Mouse (Mus musculus): ENCODE data around the gene Smdt1.

Gene Smdt1

DNA sequence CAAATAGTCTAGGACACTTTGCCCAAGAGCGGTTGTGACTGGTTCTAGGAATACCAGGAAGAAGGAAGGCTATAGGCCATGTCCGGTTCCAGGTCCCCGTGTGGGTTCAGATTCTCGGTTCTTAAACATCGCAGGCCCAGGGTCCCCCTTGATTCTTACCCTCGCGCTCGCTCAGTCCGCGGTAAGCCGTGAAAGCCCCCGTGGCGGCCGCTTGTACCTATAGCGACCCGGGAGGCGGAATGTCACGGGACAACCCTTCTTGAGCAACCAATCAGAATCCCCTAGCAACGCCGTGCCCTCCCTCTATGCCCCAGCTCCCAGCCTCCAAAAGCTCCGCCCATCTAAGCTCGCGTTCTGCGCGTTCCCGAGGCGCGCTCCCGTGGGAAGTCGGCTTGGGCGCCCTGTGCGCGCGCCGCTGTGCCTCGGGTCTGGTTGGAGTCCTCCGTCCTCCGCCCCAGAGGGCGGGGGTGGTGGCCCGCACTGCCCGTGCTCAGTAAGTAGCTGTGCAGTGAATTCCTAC lies at the start of gene Smdt1, which contains the start of the genes Naga and Pheta2:
Gene Smdt1 (plus strand): TSS at position 367 of the 520 bp plus-strand sequence.
Gene Naga (minus strand): TSS at position 333 of the 520 bp plus-strand sequence.
Gene Pheta2 (plus strand): TSS at position 350 of the 520 bp plus-strand sequence.
- peak; percentile 90 for DNase-seq (ENCODE audit: low spot score)

DNA sequence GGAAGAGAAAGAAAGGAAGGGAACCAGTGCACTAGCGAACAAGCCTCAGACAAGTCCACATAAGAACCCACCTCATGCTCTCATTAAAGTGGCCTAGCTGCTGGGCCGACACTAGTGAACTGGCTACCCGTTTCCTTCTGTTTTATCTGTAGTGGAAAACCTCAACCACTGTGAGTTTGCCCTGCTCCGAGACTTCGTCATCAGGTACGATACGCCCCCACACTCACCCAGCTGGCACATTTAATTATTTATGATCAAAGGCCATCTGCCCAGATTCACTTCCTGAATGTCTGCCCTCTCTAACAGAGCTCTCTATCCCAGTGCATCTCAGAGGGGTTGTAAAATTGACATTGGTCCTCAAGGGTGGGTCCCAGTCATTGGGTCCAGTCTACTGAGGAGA lies 48.5 kb upstream of the Smdt1 start:
- no peak for DNase-seq (ENCODE audit: low spot score)

DNA sequence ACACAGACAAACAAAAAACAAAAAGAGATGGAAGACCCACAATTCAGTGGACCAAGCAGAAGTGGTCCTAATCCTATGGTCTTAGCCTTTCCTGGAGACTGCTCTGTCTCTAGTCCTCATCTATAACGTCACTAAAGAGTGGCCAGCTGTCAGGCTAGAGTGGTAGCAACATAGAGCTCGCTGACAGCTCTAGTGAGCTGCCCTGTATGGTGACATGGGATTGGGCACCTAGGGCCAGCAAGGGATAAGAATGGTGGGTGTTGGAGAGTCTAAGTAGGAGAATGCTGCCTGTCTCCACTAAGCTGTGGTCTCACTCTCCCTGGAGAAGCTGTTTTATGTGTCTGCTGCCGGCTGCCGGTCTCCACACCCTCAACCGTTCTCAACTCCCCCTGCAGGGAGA lies 45.9 kb upstream of the Smdt1 start:
- DNase-seq (ENCODE audit: low spot score) = no peak

DNA sequence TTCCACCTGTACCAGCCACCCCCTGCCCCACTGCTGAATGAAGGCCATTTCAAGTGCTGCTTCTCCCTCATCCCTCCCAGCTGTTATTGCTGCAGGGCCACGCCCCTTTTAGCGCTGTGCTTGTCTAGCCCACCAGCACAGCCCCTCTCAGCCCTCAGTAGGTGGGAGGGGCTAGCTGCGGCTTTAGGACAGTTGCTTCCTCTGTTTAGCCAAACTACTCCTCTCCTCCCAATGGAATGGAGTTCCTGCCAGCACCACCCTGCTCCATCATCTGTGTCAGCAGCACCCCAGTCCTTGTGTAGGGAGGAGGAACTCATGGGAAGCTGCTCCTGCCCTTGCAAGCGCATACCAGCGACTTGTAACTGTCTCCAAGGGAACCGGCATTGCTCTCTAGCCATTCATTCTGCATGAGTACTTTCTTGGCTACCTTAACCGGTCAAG lies 45.5 kb upstream of the Smdt1 start:
- DNase-seq (ENCODE audit: low spot score) = no peak

DNA sequence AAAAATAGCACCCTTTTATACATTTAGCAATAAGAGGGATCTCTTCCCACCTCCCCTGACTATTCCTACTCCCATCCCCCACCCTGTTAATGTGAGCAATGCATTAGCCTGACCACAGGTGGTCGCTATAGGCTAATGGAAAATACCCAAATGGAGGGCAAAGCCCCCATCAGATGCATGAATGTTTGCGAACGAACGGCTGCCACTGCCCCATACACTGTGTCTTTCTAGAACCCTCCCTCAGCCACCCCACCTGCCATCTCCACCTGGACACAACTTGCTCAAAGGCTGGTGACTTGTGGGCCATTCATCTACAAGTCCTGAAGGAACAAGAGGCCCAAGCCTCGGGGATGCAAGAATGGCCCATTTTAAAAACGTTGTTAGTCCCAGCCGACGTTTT lies 44.7 kb upstream of the Smdt1 start:
- no peak for DNase-seq (ENCODE audit: low spot score)

DNA sequence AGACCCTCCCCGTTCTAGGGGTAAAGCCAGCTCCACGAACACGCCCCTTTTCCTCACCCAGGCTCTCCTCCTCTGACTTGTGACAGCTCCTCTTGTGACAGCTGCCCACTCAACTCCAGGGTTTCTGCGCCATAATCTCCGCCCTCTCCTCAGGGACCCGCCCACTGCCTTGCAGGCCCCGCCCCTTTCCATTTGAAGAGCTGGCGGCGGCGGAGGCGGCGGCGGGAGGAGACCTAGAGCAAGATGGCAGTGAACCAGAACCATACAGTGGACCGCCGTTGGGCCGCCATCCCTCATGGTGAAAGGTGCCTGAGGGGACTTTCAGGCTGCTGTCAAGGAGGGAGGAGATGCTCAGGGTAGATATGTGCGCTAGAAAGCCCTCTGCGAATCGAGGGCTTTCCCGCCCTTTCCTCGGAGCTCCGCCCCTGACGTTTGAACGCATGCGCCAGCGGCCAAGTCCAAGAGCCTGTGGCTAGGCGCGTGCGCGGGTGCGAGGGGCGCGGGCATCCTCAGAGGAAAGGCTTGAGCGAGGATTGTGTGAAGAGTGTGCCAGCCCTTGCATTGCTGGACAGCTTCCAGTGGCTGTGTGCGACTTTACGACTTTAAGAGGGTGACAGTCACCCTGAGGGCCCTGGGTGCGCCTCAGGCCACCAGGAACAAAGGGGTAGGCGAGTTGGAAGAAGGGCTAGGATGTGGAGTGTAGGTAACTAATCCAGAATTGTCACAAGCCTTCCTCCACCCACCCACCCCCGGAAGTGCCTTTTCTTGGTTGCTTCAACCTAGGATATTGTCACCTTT lies 39.8 kb upstream of the Smdt1 start, which contains the start of gene Wbp2nl:
Gene Wbp2nl (plus strand): TSS at position 191 of the 798 bp plus-strand sequence.
- no peak for DNase-seq (ENCODE audit: low spot score)

DNA sequence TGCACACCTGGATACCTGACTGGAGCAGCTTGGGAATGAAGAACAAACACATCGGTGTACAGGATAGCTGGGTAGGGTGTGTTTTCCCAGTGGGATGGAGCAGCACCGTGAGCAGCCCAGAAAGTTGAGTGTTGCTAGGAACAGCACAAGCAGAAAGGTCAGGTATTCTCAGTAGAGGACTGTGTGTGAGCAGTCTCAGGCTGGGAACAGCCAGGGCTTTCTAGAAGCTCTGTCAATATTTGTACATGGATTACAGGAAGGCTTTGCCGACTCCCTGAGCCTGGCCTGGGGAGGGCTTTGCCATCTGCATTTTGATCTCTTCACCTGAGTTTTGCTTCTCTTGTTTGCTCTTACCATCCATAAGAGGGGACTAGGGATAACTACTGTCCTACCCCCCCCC lies 31.7 kb upstream of the Smdt1 start:
- DNase-seq (ENCODE audit: low spot score) = no peak

DNA sequence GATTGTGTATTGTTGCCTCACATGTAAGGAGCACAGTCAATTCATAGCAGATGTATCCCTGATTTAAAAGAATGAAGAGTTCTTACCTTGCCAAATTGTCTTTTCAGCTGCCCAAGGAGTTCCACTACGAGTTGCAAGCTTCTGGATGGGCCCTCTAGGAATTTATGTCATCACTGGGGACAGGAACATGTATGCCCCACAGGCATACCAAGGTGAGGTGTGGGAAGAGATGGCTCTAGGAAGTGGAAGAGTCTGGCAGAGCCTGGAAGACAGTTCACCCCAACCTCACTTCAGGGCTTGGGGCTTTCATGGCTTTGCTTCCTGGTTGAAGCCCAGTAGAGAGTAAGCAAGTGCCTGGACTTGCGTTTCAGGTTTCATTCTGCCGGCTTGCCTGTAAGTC lies 30.3 kb upstream of the Smdt1 start:
- no peak for DNase-seq (ENCODE audit: low spot score)

DNA sequence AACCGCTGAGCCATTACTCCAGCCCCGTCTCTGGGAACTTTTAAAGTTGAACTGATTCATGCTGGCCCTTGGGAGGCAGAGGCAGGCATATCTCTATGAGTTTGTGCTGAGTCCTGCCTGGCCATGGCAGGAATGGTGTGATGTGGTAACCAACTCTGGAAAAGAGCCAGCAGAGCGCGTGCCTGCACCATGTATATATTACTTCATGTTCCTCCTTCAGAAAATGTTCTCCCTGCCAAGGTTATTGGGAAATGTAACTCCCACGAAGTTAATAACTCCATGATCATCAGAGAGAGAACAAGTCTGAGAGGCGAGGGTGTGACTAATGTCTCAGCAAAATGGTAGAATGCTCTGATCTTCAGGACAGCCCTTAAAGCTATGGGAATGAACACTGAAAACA lies 20.9 kb upstream of the Smdt1 start:
- no peak for DNase-seq (ENCODE audit: low spot score)

DNA sequence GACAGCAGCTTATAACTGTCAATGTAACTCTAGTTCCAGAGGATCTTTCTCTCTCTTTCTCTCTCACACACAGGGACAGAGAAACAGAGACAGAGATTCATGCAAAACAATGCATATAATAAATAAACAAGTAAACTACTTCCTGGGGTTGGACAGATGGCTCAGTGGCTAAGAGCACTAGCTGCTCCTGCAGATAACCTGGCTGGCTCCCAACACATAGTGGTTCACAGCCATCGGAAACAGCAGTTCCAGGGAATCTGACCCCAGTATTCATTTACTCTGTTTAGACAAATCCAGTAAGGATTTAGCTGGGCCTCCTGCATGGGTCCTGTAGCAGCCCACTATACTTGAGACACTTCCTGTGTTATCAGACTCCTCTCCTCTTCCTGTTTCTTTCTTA lies 19.1 kb upstream of the Smdt1 start:
- no peak for DNase-seq (ENCODE audit: low spot score)

DNA sequence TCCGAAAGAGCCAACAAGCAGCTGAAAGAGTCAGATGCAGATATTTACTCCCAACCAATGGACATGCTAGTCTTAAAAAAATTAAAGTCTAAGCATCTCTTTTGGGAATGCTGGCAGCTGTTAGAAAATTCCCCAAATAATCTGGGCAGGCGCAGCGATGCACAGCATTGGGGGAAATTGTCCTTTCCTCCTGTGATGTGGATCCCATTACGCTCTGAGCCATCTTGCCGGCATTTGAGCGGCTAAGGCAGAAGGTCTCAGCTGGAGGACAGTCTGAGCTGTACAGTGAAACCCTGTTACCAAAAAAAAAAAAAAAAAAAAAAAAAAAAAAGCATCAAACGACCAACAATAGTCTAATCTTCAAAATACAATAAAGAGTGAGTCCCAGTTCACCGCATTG lies 16.6 kb upstream of the Smdt1 start:
- no peak for DNase-seq (ENCODE audit: low spot score)

DNA sequence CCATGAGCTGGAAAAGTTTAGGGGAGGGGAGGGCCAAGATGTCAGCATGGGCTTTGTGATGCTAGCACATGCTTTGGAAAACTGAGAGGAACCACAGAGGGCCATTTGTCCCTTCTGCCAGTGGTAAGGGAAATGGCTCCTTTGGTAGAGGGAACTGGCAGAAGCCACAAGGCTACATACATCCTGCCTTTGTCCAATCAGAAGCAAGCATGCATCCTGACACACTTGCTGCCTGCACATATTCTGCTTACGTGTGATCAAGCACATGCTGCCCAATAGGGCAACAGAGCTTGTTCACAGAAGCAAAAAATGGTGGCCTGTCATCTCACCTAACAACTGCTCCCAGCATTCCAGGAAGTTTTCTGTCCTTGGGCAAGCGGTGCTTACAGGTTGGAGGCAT lies 13.4 kb upstream of the Smdt1 start:
- no peak for DNase-seq (ENCODE audit: low spot score)

DNA sequence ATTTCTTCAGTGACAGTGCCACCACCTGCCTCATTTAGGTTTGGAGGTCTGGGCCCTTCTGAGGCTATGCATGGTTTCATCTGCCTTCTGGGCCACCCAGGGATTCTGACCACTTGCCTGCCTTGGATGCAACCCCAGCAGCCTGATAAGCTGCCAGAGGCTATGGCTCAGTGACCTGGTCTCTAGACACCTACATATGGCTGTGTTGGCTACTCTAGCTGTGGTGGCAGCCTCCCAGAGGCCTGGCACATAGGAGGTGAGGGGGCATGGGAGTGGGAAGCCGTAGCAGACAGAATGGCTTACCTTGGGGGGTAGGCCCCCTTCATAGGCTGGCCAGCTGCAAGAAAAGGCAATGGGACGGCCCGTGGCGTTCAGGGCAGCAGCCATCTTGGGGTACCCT lies 3.6 kb upstream of the Smdt1 start:
- no peak for DNase-seq (ENCODE audit: low spot score)

DNA sequence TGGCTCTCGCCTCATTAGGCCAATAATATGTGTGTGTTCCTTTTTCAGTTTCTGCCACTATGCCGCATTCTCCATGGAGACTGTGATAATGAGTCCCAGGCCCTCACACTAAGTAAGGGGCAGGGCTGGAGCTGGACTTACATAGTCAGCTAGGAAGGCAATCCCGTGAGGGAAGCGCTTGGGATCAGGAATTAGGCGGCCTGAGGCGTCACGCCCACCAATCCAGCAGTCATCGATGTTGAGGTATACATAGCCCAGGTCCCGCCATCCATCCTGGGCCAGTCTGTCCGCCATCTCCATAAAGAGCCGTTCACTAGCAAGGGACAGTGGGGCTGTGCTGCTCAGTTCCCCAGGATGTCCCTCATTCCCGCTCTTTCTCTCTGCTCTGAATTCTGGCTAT lies 2.1 kb upstream of the Smdt1 start:
- DNase-seq (ENCODE audit: low spot score) = no peak

DNA sequence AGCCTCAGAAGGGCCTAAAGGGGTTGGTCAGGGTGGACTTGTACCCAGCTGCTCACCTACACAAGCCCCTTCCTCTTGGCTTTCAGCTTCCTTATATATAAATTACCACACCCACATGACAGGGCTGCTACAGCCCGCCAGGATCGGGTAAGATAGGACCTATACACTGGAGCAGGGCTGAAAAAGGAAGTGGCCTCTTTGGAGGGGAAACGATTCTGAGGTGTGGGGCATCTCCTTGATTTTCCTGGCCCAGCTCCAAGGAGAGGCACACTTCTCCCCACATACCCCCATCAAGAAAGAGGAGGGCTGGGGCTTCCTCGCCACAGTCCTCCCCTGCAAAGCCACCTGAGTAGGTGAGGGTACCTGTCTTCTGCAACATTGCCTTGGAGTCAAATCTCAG lies 884 bp upstream of the Smdt1 start:
- no peak for DNase-seq (ENCODE audit: low spot score)

DNA sequence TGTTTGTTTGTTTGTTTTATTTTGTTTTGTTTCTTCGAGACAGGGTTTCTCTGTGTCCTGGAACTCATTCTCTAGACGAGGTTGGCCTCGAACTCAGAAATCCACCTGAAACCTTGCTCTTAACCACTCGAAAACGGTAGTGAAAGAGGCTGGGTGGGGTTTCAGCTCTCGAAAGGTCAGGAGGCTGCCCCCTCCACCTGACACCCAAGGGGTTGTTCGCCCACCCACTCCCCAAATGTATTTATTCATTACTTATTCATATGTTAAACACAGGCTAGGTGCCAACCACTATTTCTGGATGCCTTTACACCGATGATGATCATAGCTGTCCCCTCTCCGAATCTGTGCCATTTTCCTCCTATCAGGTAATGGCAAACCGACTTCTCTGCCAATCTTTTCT lies 391 bp downstream of the Smdt1 start:
- no peak for DNase-seq (ENCODE audit: low spot score)

DNA sequence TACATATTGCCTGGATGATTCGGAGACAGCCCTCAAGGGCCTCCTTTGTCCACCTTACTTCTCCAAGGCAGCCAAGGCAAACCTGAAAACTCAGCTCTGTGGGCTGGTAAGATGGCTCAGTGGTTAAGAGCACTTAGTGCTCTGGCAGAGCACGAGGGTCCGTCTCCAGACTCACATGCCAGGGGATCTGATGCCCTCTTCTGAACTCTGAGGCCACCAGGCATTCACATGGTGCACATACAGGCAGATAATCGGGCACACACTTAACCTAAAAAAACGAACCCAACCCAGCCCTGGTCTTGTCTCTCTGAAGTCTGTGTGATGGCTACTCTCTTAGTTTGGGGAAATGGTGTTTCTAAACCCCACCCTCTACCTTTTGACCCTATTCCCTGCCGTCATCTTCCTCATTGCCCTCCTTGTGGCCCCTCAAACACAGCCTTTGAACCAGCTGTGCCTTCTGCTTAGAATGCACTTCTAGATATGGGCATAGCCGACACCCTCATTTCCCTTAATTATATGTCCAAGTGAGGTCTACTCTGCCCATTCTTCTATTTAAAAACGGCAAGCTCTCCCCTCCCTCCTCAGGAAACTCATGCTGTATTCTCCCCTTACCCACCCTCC lies 985 bp downstream of the Smdt1 start:
- DNase-seq (ENCODE audit: low spot score) = no peak

DNA sequence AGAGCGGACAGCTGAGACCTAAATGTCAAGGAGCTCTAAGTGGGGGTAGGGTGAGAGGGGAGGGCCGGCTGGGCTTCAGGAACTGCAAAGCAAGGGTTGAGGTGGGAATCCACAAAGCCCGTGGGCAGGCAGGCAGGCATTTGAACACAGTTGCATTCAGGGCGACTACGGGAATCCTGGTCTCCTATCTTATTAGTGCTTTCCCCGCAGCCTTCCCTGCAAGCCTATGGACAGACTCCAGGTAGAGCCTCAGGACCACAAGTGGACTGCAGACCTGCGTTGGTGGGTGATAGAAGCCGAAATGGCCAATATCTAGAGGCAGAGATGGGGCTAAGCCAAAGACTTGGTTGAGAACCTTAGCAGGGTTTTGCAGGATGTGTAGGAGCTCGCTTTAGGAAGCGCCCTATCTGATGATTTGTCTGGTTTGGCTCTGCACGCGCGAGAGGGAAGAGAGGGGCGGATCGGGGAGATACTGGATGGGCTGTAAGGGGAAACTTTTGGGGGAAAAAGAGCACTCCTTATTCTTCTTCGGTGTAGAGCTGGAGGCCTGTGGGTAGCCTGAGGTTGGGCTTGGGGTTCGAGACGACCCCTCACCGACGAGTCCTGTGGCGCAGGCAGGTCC lies 1.8 kb downstream of the Smdt1 start:
- no peak for DNase-seq (ENCODE audit: low spot score)

DNA sequence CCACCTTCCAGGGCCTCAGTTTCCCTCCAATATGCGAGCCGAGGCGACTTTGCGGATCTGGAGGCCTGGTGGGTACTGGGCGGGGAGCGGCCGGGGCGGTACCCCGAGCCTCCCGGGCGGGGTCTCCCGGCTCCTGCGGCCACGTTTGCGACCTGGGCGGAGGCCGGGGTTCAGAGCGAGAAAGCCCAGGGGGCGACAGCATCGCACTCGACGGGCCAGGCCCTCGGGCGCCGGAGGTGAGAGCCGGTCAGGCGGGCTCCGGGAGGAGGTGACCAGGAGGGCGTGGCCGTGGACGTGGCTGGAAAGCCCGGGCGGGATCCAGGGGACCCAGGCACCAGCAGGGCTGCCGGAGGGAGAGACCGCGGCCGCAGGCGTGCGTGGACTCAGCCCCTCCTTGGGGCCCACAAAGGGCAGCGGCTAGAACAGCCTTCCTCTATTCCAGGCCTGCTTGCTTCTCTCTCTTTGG lies 2.3 kb downstream of the Smdt1 start:
- DNase-seq (ENCODE audit: low spot score) = no peak

DNA sequence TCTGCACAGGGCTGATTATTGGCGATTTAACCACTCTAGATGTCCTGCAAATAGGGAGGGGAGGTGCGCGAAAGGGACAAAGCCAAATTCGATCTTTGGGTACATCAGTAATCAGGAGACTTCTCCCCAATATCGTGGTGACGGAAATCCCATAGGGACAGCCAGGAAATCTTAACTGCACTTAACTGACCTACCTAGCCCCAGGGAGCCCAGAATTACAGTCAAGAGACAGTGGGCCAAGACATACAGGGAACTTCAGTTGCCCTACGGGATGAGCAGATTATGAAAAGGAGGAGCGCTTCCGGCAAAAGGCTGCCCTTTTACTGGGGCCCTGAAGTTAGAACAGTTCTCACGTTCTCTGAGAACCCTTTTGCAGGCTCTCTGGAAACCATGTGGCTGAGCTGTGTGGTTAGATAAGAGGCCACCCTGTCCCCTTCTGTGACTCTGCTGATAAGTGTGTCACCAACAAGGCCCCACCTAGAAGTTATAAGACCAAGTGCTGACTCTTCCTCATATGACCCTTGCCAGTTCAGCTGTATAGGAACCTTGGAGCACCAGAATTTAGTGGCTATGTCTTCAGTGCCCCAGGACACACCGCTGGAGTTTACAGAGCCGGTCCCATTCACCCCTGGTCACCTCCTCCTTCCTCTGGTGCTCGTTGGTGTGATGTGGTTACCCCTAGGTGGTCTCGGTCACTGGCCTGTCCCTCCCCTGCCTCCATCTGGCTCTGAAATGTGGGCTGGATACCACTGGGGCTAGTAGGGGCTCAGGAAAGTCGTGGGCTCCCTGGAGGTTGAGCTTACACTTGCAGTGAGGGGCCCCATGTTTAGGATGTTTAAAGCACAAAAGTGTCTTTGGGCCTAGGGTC lies 3.1 kb downstream of the Smdt1 start:
- DNase-seq (ENCODE audit: low spot score) = no peak

DNA sequence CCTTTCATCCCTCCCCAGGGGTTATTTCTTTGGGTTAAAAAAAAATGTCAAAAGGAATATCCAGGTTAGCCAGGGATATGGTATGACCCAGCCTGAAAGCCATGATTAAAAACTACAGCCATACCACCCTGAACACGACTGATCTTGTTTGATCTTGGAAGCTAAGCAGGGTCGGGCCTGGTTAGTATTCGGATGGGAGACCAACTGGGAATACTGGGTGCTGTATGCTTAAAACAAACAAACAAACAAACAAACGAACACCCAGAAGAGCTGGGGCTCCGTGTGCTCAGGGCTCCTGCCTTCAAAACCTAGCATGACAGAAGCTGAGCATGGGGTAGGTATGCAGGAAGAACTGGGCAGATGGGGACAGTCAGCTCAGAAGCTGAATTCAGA lies 3.8 kb downstream of the Smdt1 start:
- DNase-seq (ENCODE audit: low spot score) = no peak
